Mouse (Mus musculus) embryonic stem cell, embryonic (primary cell): ENCODE results near the gene Mybphl.

Experiments
- CTCF ChIA-PET, 4 experiments: fragments of 300-600 bp in 2 of 4; fragments of 350-600 bp in 2 of 4; sonication (Branson Sonifier 250); formaldehyde crosslinking; loops; one replicate each; lab custom pipeline; 2022; ENCODE audit warnings: inconsistent platforms in 2 of 4; lab: Charles Lee
- POLR2A ChIA-PET, 4 experiments: fragments of 300-600 bp in 2 of 4; fragments of 350-600 bp in 2 of 4; sonication (Branson Sonifier 250); formaldehyde crosslinking; loops; one replicate each; lab custom pipeline; 2022; ENCODE audit warnings: antibody characterized with exemption in 4 of 4, inconsistent platforms in 1 of 4; lab: Charles Lee

The Mybphl gene

DNA sequence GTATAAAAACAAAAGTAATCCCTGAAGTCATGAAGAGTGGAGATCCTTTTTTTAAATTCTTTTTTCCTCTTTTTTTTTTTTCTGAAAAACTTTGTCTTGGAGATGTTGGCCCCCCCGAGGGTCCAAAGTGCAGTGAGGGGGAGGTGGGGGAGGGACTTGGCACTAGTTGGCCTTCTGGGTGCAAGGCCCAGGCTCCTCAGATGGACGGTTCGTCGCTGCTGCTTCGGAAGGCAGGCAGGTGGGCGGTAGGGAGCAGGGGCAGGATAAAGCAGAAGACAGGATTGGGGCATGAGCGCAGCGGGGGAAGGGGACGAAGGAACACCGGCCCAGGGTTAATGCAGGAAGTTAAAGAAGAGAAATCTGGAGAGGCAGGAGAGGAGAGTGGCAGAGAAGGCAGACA lies 27.6 kb downstream of the Mybphl start:
- ChIA-PET CTCF (interaction anchor here in 3 of 4 experiments (1.0 to 1.4 kb wide), 5 partner anchors 9 to 110 kb away, joined by 3 to 9 read pairs (median 4); no protein-coding TSS in a partner anchor), POLR2A (interaction anchor here in 3 of 4 experiments (0.6 to 2.0 kb wide), 10 partner anchors 8 to 247 kb away, joined by 3 to 8 read pairs (median 4); partner anchors contain the start of genes Psrc1 (in 3 of the 3) and Gnai3 (in 1 of the 3))

DNA sequence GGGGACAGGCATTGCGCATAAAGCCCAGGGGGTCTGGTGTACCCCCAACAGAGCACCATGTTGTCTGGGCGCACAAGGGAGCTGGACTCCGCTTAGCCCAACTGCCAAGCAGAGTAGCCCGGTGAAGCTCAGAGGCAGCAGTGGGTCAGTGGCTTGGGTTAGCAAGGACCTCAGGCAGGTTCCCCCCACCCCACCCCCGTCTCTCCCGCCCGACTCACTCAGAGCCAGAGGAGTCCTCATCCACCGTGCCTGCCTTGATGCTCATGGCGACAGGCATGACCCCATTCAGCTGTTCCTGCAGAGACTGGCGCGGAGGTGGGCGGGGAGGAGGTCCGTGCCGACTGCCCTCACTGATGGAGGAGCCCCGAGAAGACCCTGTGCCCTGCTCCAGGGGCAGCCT lies 28.1 kb downstream of the Mybphl start:
- CTCF ChIA-PET, result interaction anchor here in 3 of 4 experiments (0.5 to 1.4 kb wide), 7 partner anchors 8 to 192 kb away, joined by 3 to 9 read pairs (median 4); partner anchors contain the start of gene Cyb561d1 (in 1 of the 3)
- POLR2A ChIA-PET, result interaction anchor here in 3 of 4 experiments (0.6 to 2.0 kb wide), 15 partner anchors 9 to 247 kb away, joined by 3 to 8 read pairs (median 3); partner anchors contain the start of genes Psrc1 (in 3 of the 3), Gnai3 (in 1 of the 3) and Sars (in 1 of the 3)

DNA sequence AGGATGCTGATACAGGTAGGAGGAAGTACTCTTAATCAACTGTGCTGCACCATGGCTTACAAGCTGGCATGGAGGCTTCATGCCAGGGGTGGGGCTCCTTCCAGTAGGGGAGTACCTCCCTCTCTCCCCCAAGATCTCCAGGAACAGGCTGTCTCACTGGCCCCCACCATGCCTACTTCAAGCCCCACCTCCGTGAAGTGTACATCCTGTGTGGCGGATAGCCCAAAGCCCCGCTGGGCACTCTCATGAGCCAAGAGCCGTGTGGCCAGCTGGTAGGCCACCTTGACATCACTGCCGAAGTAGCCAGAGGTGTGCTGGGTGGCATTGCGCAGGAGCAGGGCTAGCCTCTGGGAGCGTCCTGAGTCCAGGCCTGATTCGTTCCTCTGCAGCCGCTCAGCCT lies 33.6 kb downstream of the Mybphl start:
- POLR2A ChIA-PET, result interaction anchor here in 3 of 4 experiments (0.8 to 2.3 kb wide), 6 partner anchors 10 to 139 kb away, joined by 3 to 6 read pairs (median 4); partner anchors contain the start of gene Psrc1 (in 1 of the 3)

DNA sequence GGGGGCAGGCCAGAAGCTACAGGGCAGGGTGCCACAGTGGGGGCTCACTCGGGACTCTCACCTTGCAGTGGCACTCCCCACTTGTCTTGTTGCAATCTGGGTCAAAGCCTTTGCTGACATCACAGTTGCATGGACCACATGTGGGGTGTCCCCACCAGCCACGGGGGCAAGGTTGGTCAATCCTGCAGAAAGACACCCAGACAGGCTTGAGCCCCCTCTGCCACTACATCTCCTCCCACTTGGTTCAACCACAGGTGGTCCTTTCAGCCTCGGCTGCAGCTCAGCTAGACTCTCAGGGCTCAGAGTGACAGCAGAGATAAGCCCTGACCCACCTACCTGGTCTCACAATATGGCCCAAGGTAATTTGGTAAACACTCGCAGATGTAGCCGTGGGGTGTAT lies 35.7 kb downstream of the Mybphl start:
- POLR2A ChIA-PET, result interaction anchor here in 2 of 4 experiments (0.9 to 3.1 kb wide), 5 partner anchors 11 to 144 kb away, joined by 3 to 10 read pairs (median 4); partner anchors contain the start of genes Psma5 (in 1 of the 2) and Psrc1 (in 1 of the 2)

More for the DNA sequence above, 33.6 kb downstream of the Mybphl start:
- CTCF ChIA-PET, result interaction anchor here in 2 of 4 experiments (1.0 to 1.5 kb wide), 2 partner anchors 9 to 116 kb away, joined by 4 to 7 read pairs; no protein-coding TSS in a partner anchor

DNA sequence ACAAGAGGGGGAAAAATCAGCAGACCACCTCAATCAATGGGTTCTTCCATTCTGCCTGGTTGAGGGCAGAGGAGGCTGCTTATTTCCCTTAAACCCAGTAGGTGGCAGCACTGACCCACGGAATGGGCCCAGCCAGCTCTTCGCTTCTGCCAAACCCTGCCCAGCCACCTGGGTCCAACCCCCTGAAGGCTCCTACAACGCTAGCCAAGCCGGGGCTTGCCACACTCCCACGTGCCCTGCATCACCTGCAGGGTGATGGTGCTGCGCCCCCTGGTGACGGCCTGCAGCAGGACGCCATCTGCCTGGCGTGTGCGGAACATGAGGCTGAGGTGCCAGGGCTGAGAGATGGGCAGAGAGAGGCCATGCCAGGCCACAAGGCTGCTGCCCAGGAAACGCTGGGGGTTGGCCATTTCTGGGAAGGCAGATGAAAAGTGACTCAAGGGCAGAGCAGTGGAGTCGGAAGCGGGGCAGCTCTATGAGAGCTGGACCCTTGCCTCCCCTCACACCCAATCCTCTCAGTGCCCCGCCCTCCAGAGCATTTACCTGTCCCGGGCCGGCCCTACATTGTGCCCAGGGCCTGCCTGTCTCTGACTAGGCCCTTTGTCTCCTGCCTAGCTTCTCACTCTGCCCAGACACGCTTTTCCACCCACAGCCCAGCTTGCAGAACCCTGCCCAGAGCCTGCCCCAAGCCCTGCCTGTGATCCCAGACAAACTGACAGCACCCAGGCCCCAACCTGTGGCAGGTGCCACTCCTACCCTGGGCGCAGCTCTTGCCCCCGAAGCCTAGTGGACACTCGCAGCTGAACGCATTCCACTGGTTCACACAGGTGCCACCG lies 37.2 kb downstream of the Mybphl start:
- CTCF ChIA-PET, result interaction anchor here (0.5 to 2.4 kb wide), 45 partner anchors 9 to 370 kb away, joined by 3 to 14 read pairs (median 4); partner anchors contain the start of genes Sars (in 3 of the 4), Tmem167b (in 3 of the 4), Psrc1 (in 2 of the 4) and Celsr2 (in 1 of the 4)

More for the DNA sequence above, 35.7 kb downstream of the Mybphl start:
- CTCF ChIA-PET, result interaction anchor here in 2 of 4 experiments (0.6 to 2.4 kb wide), 7 partner anchors 8 to 236 kb away, joined by 3 to 14 read pairs (median 8); partner anchors contain the start of gene Psrc1 (in 1 of the 2)

DNA sequence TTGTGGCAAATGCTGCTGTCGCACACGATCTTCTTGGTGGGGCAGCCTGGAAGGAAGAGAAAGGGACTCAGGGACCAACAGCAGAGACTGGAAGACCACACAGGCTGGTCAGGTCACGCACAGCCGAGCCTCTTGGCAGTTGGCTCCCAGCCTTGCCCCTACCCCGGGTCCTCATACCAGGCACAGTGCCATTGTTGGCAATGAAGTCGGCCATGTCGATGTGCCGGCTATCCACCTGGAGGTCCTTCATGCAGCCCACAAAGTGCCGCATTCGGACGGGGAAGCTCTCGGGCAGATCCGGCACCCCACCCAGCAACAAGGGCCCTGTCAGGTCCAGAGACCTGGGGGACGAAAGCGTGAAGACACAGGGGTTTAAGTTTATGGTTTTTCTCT lies 37.8 kb downstream of the Mybphl start:
- POLR2A ChIA-PET, result interaction anchor here in 3 of 4 experiments (0.6 to 3.1 kb wide), 15 partner anchors 9 to 169 kb away, joined by 3 to 10 read pairs (median 4); partner anchors contain the start of genes Psrc1 (in 3 of the 3), Sars (in 2 of the 3), Taf13 (in 1 of the 3) and Tmem167b (in 1 of the 3)
- CTCF ChIA-PET, result interaction anchor here (0.6 to 2.4 kb wide), 14 partner anchors 9 to 238 kb away, joined by 3 to 14 read pairs (median 7); partner anchors contain the start of genes Psrc1 (in 2 of the 4), Celsr2 (in 1 of the 4), Sars (in 1 of the 4) and Tmem167b (in 1 of the 4)

More for the DNA sequence above, 37.2 kb downstream of the Mybphl start:
- POLR2A ChIA-PET, result interaction anchor here (0.6 to 3.1 kb wide), 25 partner anchors 9 to 320 kb away, joined by 3 to 10 read pairs (median 3); partner anchors contain the start of genes Psrc1 (in 3 of the 4), Sars (in 3 of the 4), Celsr2 (in 1 of the 4) and Gpsm2 (in 1 of the 4)

DNA sequence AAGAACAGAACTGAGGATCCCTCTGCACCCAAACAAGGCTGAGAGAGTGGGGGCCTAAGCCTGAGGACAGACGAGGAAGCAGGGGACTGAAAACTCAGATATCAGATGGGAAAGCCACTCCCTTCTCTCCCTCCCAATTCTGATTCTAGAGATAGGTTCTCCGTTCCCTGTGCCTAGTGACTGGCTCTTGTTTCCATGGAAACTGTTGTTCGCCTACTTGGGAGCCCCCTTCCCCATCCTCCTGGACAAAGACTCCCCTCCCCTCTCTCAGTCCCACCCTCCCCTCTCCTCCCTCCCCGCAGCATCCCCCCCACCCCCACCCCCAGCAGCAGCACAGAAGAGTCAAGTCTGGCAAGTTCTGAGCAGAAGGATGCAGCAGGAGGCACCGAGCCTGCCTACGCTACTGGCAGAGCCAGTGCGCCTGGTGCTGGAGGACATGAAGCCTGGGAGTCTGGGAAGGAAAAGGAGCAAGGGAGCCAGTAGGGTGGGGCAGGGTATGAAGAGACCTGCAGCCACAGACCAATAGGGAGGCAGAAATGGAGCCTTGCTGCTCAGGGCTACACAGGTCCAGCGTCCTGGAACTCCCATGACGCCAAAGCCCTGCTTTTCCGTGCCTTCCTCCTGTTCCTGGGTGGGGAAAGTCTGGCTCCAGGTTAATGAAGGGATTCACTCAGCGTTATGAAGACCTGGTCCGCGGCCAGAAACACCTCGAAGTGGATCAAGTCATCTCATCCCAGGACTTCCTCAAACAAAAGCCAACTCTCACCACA lies 41.0 kb downstream of the Mybphl start:
- POLR2A ChIA-PET, result interaction anchor here in 2 of 4 experiments (0.7 to 1.1 kb wide), 5 partner anchors 17 to 166 kb away, joined by 3 to 5 read pairs (median 3); partner anchors contain the start of genes Sars (in 1 of the 2) and Taf13 (in 1 of the 2)
- CTCF ChIA-PET, result no interaction called here

DNA sequence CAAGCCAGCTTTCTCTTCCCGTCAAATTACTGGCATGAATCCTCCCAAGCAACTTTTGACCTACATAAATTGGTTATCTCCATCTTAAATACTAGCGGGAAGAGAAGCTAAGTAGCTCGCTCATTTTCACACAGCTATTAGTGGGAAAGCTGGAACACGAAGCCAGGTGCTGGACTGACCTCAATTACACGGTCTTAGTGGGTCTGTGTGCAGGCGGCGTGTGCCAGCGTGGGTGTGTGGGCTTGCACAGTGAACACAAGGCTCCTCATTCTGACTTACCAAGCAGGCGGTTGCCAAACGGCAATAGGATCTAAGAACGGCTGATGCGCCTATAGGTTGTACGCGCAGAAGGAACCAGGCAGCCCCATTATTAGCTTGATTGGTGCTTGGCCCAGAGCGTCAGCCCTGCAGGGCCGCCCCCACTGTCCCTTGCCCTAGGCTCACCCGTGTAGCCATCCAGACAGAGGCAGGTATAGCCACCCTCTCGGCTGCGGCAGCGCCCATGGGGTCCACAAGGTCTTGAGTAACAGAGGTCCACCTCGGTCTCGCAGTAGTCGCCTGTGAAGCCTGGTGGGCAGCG lies 41.7 kb downstream of the Mybphl start:
- ChIA-PET CTCF (no interaction called here), POLR2A (interaction anchor here in 2 of 4 experiments (0.7 to 1.1 kb wide), 5 partner anchors 17 to 166 kb away, joined by 3 to 5 read pairs (median 3); partner anchors contain the start of genes Sars (in 1 of the 2) and Taf13 (in 1 of the 2))

DNA sequence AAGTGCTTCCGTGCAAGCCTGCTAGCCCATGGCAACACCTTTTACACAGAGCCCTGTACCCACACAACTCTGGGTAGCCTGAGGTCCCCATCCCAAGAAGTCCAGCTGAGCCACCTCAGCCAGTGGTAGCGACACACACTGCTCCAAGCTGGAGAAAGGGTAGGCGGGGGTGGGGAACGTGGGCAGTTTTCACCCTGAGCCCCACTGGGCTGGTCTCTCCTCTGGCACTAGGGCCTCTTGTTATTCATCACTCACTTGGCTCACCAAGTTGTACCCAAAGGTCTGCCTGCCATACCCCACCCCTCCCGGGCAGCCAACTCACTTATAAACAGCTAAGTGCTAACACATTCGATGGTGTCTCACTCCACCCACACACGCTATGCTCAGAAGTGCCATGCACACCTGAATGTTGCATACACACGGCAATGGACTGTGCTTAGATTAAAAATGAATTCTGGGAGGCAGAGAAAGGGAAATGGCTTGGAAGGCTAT lies 43.9 kb downstream of the Mybphl start:
- POLR2A ChIA-PET, result interaction anchor here in 2 of 4 experiments (0.5 to 1.5 kb wide), 7 partner anchors 15 to 162 kb away, joined by 3 to 5 read pairs (median 4); partner anchors contain the start of gene Sars (in 1 of the 2)
- CTCF ChIA-PET, result interaction anchor here in 2 of 4 experiments (0.6 kb wide), 2 partner anchors 121 to 261 kb away, joined by 3 to 7 read pairs; no protein-coding TSS in a partner anchor

DNA sequence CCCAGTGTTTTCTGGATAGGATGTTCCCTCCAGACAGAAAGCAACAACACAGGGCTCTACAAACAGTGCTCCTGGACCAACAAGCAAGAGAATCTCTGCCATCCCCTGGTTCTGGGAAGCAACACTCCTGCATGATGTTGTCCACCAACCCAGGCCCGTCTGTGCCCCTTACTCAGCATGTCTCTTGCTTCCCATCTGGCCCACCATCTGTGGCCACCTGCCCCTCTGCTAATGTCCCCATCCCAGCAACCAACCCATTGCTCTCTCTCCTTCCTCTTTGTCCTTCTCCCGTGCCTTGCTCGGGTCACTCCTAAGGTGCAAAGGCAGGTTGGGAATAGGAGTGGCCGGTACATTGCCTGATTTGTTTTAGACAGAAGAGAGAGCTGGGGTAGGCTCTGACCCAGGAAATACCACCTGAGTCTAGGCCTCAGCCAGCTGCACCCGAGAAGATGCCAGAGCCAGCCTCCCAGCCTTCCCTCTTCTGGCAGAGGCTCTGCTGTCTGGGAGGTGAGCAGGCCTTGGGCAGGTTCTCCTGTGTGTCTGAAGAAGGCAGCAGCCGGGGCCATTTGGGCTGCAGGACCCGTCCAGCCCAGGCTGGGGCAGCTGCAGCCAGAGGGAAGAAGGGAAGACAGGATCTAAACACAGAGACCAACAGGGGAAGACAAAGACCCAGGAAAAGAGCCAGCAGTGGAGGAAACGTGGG lies 45.1 kb downstream of the Mybphl start:
- ChIA-PET POLR2A (interaction anchor here in 2 of 4 experiments (1.5 to 2.8 kb wide), 3 partner anchors 35 kb away, joined by 5 to 11 read pairs (median 9); partner anchors contain the start of gene Sars (in 2 of the 2)), CTCF (interaction anchor here in 1 of 4 experiments (1.2 kb wide), 1 partner anchor 8 kb away, joined by 3 read pairs; no protein-coding TSS in a partner anchor)

DNA sequence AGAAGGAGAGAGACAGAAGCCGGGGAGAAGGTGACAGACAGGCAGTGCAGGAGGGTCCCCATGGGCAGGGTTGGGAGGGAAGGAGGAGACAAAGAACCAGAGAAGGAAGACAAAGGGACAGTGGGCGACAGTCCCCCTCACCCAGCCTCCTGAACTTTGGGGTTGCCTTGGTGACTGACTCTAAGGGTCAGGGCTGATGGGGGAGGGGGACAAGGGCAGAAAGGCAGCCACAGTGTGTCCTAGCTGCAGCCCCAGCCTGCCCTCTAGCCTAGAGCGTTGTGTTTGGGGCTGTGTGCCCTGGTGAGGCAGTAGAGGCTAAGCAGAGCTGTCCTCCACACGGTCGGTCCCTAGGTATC lies 45.6 kb downstream of the Mybphl start:
- ChIA-PET CTCF (interaction anchor here in 1 of 4 experiments (1.2 kb wide), 1 partner anchor 9 kb away, joined by 3 read pairs; no protein-coding TSS in a partner anchor), POLR2A (interaction anchor here in 2 of 4 experiments (0.8 to 2.8 kb wide), 4 partner anchors 9 to 34 kb away, joined by 3 to 11 read pairs (median 6); partner anchors contain the start of genes Sars (in 2 of the 2) and Psrc1 (in 1 of the 2))

DNA sequence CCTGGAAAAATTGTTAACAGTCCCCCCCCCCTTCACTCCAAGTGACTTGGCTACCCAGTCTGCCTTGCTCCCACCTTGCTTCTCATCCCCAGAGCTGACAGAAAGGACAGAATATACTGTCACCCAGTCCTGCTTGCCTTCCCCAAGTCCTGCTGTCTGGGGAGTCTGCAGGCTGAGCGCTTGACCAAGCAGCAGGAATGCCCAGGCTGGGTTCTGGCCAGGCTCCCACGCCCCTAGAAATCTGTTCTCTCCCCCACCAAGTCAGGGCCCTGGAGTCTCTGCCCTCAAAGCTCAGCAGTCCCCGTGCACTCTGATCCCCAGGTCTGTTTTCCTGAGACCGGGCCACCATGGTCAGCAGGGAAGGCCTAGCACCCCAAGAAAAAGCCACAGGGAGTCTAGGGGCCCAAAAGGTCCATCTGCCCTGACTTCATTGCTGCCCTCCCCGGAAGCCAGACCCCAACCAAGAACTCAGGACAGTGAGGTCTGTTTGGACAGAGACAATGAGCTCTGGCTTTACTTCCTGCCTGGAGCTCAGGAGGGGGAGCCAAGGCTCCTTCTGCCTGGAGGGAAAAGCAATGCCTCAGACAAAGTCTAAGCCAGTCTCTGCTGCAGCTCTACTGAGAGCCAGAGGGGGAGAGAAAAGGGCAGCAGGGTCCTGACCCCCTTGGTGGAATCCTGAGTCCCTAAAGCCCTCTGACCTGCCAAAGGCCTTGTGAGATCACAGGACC lies 46.5 kb downstream of the Mybphl start:
- ChIA-PET CTCF (interaction anchor here in 2 of 4 experiments (0.6 to 1.2 kb wide), 5 partner anchors 9 to 247 kb away, joined by 3 to 7 read pairs (median 3); no protein-coding TSS in a partner anchor), POLR2A (interaction anchor here (0.6 to 2.8 kb wide), 16 partner anchors 9 to 157 kb away, joined by 3 to 11 read pairs (median 4); partner anchors contain the start of genes Sars (in 3 of the 4) and Psrc1 (in 1 of the 4))

DNA sequence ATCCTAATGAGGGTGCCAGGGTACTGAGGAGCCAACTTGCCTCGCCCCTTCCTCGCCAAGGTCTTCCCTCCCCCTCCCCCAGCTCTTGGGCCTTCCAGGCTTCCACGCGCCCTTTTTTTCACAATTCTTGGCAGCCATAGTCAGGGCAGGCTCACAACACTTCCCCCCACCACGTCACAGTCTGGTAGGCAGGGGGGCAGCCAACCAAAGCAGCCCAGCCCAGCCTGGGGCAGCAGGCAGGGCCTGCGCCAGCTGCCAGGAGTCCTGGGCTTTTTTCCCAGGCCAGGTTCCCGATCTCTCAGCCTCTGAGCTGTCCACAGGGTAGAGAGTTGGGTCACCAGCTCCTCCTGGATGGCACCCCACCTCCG lies 47.0 kb downstream of the Mybphl start:
- POLR2A ChIA-PET, result interaction anchor here (0.6 to 2.8 kb wide), 14 partner anchors 10 to 157 kb away, joined by 3 to 11 read pairs (median 4); partner anchors contain the start of gene Sars (in 3 of the 4)
- CTCF ChIA-PET, result interaction anchor here in 3 of 4 experiments (0.6 to 1.2 kb wide), 4 partner anchors 9 to 247 kb away, joined by 3 to 7 read pairs (median 3); partner anchors contain the start of gene Psma5 (in 1 of the 3)

DNA sequence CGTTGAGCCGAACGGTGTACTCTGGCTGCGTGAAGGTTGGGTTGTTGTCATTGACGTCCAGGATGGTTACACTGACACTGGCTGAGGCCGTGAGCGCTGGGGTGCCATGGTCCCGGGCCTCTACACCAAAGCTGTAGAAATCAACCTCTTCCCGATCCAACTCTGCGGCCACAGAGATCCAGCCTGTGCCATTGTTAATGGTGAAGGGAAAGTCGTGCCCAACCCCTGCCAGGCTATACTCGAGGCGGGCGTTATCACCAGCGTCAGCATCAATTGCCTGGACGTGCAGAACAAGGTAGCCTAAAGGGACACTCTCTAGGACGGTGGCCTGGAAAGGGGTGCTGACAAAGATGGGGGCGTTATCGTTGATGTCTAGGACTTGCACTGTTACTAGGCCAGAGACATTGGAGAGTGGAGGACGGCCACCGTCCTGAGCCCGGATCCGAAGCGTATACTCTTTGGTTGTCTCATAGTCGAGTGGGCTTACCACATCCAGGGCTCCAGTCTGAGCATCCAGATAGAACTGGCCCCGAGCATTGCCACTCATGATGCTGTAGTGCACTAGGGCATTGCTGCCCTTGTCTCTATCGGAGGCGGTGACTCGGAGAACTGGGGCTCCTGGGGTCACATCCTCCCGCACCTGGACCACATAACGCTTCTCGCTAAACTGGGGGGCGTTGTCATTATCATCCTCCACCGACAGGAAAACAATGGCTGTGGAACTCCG lies 49.1 kb downstream of the Mybphl start:
- ChIA-PET POLR2A (interaction anchor here in 2 of 4 experiments (1.1 to 3.4 kb wide), 4 partner anchors 10 to 157 kb away, joined by 4 to 13 read pairs (median 8); partner anchors contain the start of gene Psma5 (in 1 of the 2)), CTCF (interaction anchor here in 1 of 4 experiments (1.0 kb wide), 1 partner anchor 25 kb away, joined by 4 read pairs; no protein-coding TSS in a partner anchor)
